Mouse (Mus musculus) telencephalon, adult 2 months (tissue): ENCODE measurements around the gene Acbd4.
A peak's percentile ranks its signal among the peaks of the same experiment; 100 is the strongest.

Experiments used
- DNase-seq: peaks from one replicate; pipeline ENCODE4 v3.0.0-alpha.2; 2011; ENCODE audit warnings: low read depth, low spot score

Gene Acbd4

DNA sequence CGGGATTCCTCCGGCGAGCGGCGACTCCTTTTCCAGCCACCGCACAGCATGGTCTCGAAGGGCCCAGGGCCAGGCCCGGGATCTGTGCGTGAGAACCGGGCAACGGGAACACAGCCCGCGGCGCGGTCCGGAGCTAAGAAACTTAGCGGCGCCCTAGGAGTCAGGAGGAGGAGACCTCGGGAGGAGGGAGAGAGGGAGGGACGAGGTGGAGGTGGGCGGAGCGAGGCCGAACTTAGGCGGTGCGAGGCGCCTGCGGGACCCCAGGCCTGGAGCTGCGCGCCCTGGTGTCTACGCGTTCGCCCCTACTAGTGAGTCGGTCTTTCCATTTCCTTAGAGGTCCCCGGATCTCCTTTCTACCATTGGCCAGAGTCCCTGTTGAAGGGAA lies at the start of gene Acbd4, which contains the start of gene Plcd3:
Gene Acbd4 (plus strand): TSS at position 202 of the 385 bp plus-strand sequence.
Gene Plcd3 (minus strand): TSS at position 178 of the 385 bp plus-strand sequence.
- no peak for DNase-seq

- no peak for DNase-seq
Observed at GRCm38 (mm10) chr11:103052078-103052477, 49.4 kb upstream of the Acbd4 start.

DNA sequence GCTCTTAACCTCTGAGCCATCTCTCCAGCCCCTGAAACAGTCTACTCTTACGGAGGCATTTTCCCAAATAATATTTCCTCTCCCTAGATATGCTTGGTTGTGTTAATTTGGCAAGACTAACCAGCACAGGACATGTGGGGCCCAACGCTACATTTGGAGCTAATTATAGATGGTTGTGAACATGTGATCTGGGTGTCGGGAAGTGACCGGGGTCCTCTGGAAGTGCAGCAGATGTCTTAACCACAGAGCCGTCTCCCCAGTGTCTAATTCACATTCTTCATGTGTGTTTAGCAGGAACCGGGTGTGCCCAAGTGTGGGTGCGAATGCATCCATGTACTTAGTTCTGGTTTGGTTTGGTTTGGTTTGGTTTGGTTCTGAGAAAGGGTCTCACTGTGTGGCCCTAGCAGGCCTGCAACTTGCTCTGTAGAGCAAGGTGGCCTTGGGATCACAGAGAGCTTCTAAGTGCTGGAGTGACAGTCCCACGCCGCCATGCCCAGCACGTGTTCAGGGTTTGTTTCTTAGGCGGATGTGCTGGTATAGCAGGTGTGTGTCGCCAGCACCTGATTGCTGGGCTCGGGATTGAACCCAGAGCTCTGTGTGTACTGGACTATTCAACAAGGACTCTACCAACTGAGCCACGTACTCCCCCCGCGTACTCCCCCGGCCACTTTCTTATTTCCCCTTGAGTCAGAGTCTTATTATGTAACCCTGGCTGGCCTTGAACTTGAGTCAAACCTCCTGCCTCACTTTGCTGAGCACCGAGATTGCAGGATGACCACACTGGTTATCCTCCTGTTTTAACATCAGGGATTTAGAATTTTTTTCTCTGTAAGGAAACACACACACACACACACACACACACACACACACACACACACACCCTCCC lies 48.0 kb upstream of the Acbd4 start:
- no peak for DNase-seq

- peak; percentile 64 for DNase-seq
Observed at GRCm38 (mm10) chr11:103054798-103055197, 46.7 kb upstream of the Acbd4 start.

DNA sequence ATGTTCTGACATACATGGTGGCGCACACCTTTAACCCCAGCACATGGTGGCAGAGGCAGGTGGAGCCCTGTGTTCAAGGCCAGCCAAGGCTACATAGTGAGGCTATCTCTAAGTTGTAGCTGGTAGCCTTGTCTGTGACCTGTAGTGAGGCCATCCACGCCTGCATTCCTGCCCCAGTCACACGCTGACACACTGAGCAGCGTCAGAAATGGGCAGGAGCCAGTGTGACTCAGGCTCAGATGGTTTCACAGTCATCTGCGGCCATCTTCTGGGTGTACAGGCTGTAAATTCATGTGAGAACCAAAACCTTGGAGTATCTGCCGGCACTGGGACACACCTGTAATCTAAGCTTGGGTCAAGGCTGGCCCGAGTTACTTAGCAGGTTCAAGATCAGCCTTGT lies 44.8 kb upstream of the Acbd4 start:
- no peak for DNase-seq

- no peak for DNase-seq
Observed at GRCm38 (mm10) chr11:103058499-103059085, 42.9 kb upstream of the Acbd4 start.

DNA sequence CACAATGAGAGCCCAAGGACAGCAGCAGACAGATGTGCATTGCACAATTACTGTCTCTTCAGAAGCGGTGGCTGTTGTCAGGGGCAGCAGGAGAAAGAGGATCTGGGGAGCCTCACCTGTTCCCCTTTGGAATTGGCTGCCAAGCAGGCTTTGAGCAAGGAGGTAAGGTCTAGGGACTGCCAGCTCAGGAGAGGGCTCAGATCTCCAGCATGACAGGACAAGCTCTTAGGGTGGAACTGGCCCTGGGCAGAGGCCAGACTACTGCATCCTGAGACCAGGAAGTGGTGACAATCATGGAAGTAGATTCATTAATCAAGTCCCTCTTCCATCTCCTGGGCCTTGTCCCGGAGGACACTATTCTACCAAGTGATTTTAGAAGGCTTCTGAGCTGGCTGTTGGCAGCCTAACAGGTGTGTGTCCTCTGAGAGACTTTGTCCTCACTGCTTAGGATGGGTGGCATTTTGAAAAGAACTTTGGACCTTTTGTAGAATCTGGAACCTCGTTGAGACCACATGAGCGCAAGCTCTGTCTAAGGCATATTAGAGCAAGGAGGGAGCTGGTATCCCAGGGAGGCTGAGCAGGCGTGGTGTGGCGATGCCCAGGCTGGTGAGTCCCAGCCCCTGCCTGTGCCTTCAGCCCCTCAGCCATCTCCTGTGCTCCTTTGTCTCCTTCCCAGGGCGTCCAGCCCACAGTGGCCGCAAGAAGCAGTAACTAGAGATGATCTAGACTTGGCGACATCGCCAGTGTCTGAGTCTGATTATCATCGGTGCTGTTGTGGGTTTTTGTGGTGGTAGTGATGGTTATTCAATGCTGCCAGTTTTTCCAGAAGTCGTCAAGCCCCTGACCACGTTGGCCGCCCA lies 35.1 kb upstream of the Acbd4 start:
- DNase-seq, result no peak

DNA sequence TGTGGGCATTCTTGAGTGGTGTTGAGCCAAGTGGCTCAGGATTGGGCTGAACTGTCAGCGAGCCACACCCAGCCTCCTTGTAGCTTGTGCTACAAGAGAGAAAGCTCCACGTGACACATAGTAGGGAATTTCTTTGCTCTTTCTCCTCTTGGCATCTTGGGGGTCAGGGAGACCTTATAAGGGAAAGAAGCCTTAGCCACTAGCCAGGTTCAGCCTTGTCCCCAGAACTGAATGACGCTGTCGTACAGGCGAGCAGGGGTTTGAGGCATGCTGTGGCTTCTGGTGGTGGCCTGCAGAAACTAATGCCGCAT lies 34.5 kb upstream of the Acbd4 start:
- DNase-seq, result no peak

- DNase-seq, result no peak
Observed at GRCm38 (mm10) chr11:103067457-103068001, 34.0 kb upstream of the Acbd4 start.

- DNase-seq, result no peak
Observed at GRCm38 (mm10) chr11:103068272-103068671, 33.2 kb upstream of the Acbd4 start.

DNA sequence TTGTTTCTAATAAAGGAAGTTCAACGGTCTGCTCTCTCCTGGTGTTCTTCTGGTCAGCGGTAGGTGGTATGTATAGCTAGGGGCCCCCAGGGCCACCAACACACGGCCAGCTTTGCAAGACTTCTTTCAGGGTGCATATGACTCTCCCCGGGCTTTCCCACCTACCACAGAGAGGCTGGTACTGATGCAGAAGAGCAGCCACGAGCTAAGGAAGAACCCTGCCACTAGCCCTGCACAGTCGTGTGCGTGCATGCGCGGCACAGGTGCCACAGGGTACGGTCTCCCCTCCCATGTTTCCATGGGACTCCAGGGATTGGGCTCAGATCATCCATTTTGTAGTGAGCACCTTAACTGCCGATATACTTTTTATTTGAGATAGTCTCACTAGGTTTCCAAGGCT lies 32.6 kb upstream of the Acbd4 start:
- DNase-seq, result no peak

- DNase-seq, result no peak
Observed at GRCm38 (mm10) chr11:103069731-103070130, 31.8 kb upstream of the Acbd4 start.

GRCm38 (mm10) chr11:103070322-103070880 lies 31.1 kb upstream of the Acbd4 start:
- DNase-seq, result no peak

GRCm38 (mm10) chr11:103073671-103074070 lies 27.8 kb upstream of the Acbd4 start:
- DNase-seq, result no peak

DNA sequence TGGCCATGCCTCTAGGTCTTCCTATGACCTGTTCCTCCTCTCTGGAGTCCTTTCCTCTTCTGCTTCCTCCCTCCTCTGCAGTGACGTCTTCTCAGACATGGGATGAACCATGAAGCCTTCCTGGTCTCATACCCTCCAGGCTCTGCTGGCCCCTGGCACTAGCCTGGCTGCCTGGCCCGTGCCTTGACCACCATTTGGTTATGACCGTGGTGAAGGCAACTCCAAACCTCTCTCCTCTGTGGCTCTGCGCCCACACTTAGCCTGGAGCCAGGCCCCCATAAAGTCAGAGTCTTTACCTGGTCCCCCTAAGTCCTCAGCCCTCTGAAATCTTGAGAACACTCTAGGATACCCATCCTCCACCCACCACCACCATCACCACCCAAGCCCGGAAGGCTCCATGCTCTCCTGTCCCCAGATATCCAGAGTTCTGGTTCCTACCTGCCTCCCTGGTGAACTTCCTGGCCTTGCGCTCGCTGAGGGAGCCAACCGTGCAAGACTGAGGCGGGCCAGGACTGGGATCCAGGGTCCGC lies 27.3 kb upstream of the Acbd4 start:
- DNase-seq, result no peak

- DNase-seq, result no peak
Observed at GRCm38 (mm10) chr11:103074796-103075323, 26.6 kb upstream of the Acbd4 start.

DNA sequence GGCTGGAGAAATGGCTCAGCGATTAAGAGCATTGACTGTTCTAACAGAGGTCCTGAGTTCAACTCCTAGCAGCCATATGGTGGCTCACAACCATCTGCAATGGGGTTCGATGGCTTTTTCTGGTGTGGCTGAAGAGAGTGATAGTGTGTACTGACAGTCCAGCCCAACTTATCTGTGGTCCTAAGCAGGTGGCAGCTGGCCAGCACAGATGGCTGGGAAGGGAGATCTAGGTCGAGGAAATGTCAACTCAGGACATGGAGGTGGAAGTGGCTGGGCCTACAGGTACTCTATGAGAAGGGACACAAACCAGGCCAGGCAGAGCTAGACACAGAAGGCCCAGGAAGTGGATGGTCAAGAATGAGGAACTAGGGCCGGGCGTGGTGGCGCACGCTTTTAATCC lies 25.5 kb upstream of the Acbd4 start:
- no peak for DNase-seq

DNA sequence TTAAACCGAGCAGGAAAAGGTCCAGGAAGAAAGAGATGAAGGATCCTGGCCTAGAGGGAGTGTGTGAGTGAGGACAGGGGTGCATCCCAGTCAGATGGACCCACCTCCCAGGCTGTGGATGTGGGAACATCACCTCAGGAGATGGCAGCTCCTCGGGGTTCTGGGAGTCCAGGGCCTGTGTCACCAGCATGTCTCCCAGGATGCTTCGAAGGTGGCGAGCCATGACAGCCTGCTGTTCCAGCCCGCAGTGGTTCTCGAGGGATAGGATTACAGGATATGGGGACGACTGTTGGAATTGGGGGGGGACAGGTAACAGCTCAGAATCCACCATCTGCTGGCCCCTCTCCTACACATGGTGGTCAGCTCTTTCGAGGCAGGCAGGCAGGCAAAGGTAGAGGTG lies 24.9 kb upstream of the Acbd4 start:
- no peak for DNase-seq

DNA sequence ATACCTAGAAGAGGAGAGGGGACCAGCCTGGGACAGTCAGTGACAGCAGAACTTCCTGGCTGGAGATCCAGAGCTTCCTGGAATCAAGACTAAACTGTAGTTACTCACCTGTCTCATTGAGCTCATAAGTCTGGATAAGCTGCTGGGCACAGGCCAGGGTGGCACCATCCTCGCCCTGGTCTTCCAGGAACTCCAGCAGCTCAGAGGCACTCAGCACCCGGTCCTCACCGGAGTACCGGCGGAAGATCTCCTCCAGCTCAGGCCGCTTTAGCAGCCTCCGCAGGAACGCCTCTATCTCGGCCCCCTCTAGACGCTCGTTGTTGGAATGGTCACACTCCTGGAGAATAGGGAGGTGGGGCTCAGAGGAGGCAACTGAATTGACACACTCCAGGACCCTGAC lies 23.4 kb upstream of the Acbd4 start:
- no peak for DNase-seq

- DNase-seq, result no peak
Observed at GRCm38 (mm10) chr11:103080323-103081091, 21.0 kb upstream of the Acbd4 start.
